Mouse (Mus musculus) stomach, embryonic 14.5 days (tissue): ENCODE measurements around the gene Mecp2. TPM values are rescaled to one million over a fixed set of nuclear protein-coding genes. Genes with fewer than 3 reads are reported as not detected.

Source experiments
- ATAC-seq: fragments of 200-750 bp; cut with Nextera tagmentation; 2 replicates; pipeline ENCODE4 v1.8.0; 2017; ENCODE audit warnings: low read depth, moderate TSS enrichment; ENCODE audit not compliant: insufficient number of reproducible peaks, insufficient read depth, low FRiP score
- H3K27ac ChIP-seq: fragments of 300-500 bp; sonication (generic); 2 replicates; pipeline ENCODE4 v1.5.1; 2014; ENCODE audit warnings: mild to moderate bottlenecking, low read length, moderate library complexity, mixed read lengths
- H3K27me3 ChIP-seq: fragments of 300-500 bp; sonication (generic); 2 replicates; pipeline ENCODE4 v1.6.1; 2014; ENCODE audit warnings: low read length, control low read depth, mixed read lengths; ENCODE audit not compliant: control insufficient read depth, insufficient read depth
- H3K36me3 ChIP-seq: fragments of 300-500 bp; sonication (generic); 2 replicates; pipeline ENCODE4 v1.6.1; 2014; ENCODE audit warnings: mild to moderate bottlenecking, control low read depth, low read length, moderate library complexity, mixed read lengths; ENCODE audit not compliant: control insufficient read depth, insufficient read depth
- H3K4me1 ChIP-seq: fragments of 300-500 bp; sonication (generic); 2 replicates; pipeline ENCODE4 v1.6.1; 2014; ENCODE audit warnings: low read length, control low read depth, mixed read lengths; ENCODE audit not compliant: control insufficient read depth, insufficient read depth
- H3K4me2 ChIP-seq: fragments of 300-500 bp; sonication (generic); replicated peaks from 2 replicates; pipeline ENCODE4 v1.6.1; 2014; ENCODE audit warnings: low read depth, low read length, control low read depth
- H3K4me3 ChIP-seq: fragments of 300-500 bp; sonication (generic); 2 replicates; pipeline ENCODE4 v1.5.1; 2014; ENCODE audit warnings: low read depth, low read length, control low read depth
- H3K9ac ChIP-seq: fragments of 300-500 bp; sonication (generic); replicated peaks from 2 replicates; pipeline ENCODE4 v1.6.1; 2014; ENCODE audit warnings: low read depth, mild to moderate bottlenecking, control low read depth, low read length, moderate library complexity, mixed read lengths
- H3K9me3 ChIP-seq: fragments of 300-500 bp; sonication (generic); 2 replicates; pipeline ENCODE4 v1.6.1; 2016; ENCODE audit warnings: low read depth, low read length, control low read depth; ENCODE audit not compliant: control insufficient read depth
- WGBS: fragments of 180-500 bp; shearing (Covaris S2); extraction: QIAGEN DNeasy Blood & Tissue Kit; methylation state at CpG from one replicate; pipeline ENCODE4 v1.1.7; 2014; 5-methylcytosine and 5-hydroxymethylcytosine counted together
- polyA plus RNA-seq: library from polyadenylated mRNA; unstranded; fragments of >200 nt; fragmentation: Nextera tagmentation; extraction: Ambion mirVana; gene quantifications from 2 replicates; pipeline ENCODE4 v1.2.1, GENCODE M21; 2014

Gene Mecp2
- polyA plus RNA-seq, 1 experiment from 2014 or later, result 12.9 TPM

DNA sequence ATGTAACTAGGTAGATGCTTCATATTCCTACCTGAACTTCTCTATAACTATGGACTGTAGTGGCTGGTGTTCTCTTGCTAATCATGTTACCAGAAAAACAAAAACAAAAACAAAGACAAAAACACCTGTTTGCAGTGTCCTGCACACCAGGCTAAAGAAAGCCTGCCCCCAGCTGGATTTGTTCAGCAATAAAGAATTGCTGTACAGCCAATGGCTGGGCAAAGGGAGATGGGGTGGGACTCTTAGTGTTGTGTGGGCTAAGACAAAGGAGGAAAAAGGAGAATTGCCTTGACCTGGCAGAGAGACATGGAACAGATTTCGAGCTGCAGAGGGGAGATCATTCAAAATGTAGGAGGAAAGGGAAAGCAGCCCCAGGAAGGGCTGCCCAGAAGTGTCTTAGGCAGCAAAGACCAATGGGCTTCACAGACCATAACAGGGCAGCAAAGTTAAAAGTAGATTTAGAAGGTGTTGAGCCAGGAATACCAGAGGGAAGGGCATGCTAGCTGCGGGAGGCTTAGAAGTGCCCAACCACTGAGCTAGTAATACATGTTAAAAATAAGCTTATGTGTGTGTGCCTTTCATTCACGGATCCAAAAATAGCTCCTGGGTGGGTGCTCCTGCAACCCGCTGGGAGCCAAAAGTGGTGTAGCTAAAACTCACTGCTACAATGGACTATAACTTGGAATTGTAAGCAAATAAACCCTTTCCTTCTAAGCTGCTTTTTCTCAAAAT, 31.5 kb downstream of the Mecp2 start:
- WGBS, result 66% methylated on average over 4 of the region's 4 CpGs
- Histone ChIP-seq H3K9ac (no peak overlapping the region), H3K4me2 (no peak overlapping the region), H3K4me3 (no peak overlapping the region), H3K27me3 (no peaks in the 10 kb centered on the region), H3K4me1 (no peaks in the 10 kb centered on the region), H3K27ac (no peak overlapping the region), H3K36me3 (no peaks in the 10 kb centered on the region), H3K9me3 (no peaks in the 10 kb centered on the region)
- no peak for ATAC-seq

DNA sequence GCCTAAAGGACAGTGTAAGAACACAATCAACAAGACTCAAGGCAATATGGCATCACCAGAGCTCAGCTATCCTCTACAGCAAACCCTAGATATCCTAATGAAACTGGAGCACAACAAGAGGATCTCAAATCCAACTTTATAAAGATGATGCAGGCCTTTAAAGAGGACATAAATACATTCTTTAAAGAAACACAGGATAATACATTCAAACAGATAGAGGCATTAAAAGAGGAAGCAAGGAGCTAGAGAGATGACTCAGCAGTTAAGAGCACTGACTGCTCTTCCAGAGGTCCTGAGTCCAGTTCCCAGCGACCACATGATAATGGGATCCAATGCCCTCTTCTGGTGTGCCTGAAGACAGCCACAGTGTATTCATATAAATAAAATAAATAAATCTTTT, 40.0 kb downstream of the Mecp2 start:
- Histone ChIP-seq H3K9me3 (no peaks in the 10 kb centered on the region), H3K36me3 (no peaks in the 10 kb centered on the region), H3K4me2 (no peak overlapping the region), H3K4me3 (no peak overlapping the region), H3K27me3 (no peaks in the 10 kb centered on the region), H3K27ac (no peak overlapping the region), H3K9ac (no peak overlapping the region), H3K4me1 (no peaks in the 10 kb centered on the region)
- WGBS, result 69% methylated on average over 1 of the region's 1 CpGs
- no peak for ATAC-seq

DNA sequence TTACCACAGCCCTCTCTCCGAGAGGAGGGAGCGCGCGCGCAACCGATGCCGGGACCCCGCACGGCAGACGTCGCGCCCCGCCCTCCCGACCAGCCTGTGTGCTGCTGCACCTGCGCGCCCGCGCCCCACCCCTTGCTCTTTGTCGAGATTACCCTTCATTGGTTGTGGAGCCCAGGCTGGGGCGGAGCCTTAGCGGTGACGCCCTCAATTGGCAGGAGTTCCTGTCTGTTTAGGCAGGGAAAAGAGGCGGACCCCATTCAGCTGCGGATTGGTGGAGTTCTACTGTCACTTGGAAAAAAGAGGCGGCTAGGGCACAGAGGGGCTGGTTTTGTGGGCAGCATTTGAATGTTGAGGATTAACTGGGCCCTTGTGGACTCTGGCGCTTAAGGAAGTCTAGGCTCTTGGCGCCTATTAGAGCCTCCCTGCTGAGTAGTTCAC, 49.5 kb downstream of the Mecp2 start:
- ATAC-seq, result peak; percentile 99
- Histone ChIP-seq H3K4me1 (no peaks in the 10 kb centered on the region), H3K9ac (no peak overlapping the region), H3K27ac (peak overlapping the region; percentile 91; the same call in 1 of the 2 replicates), H3K9me3 (no peaks in the 10 kb centered on the region), H3K27me3 (no peaks in the 10 kb centered on the region), H3K4me2 (peak overlapping the region; percentile 28), H3K36me3 (no peaks in the 10 kb centered on the region), H3K4me3 (peak overlapping the region; percentile 56)
- WGBS, result 23% methylated on average over 22 of the region's 27 CpGs

DNA sequence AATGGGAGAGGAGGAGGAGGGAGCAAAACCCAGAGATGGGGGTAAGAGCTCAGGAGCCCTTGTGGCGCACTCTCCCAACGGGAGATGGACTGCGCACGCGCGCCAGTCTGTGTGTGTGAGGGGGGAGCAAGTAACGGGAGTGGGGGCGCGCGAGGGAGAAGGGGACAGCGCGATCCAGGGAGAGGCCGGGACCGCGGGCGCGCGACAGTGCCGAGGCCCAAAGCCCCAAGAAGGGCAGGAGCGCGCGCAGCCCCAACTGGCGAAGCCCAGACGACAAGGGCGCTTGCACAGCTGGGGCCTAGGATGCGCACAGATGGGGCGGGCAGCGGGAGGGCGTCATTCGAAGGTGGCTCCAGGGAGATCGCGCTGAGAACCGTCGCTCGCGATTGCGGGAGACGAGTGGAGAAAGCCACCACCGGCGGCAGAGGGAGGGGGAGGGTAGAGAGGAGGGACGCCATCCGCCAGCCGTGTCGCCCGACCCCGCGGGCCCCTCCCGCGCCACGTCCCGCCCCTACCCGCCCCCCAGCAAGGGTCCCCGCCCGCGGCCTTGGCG, 50.1 kb downstream of the Mecp2 start:
- no peaks in the 10 kb centered on the region for H3K9me3 ChIP-seq
- peak overlapping the region; percentile 91 for H3K27ac ChIP-seq
- ATAC-seq, result peak; percentile 70
- peak overlapping the region; percentile 55 for H3K4me2 ChIP-seq
- no peaks in the 10 kb centered on the region for H3K4me1 ChIP-seq
- H3K9ac ChIP-seq, result peak overlapping the region; percentile 55
- peak overlapping the region; percentile 56 for H3K4me3 ChIP-seq
- H3K36me3 ChIP-seq, result no peaks in the 10 kb centered on the region
- WGBS, result 19% methylated on average over 45 of the region's 56 CpGs
- no peaks in the 10 kb centered on the region for H3K27me3 ChIP-seq

DNA sequence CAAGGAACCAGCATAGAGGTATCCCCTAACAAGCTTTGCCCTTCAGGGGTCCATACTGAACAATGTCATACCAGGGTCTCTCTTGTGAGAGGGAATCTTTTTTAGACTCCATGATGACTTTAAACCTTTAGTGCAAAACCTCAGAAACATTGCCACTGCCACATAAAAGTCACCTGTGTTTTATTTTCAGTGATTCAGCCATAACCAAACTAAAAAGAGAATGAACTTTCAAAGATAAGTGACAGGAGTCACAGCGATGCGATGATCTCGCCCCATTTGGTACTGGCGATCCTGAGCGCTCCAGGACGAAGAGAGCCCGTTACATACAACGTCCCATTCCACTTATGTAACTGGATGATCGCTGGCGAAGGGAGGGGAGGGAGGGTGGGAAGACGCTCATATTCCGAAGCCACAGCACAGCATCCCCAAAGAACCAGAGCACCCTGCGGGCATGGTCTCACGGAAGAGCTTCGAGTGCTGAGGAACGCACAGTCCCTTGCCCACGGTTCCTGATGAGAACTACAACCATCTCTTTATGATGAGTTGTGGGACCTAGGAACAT, 50.8 kb downstream of the Mecp2 start:
- Histone ChIP-seq H3K27me3 (no peaks in the 10 kb centered on the region), H3K36me3 (no peaks in the 10 kb centered on the region), H3K4me2 (peak overlapping the region; percentile 55), H3K4me3 (peak overlapping the region; percentile 56), H3K27ac (peak overlapping the region; percentile 91; the same call in 1 of the 2 replicates), H3K9me3 (no peaks in the 10 kb centered on the region), H3K9ac (peak overlapping the region; percentile 18; the same call in 1 of the 2 replicates), H3K4me1 (no peaks in the 10 kb centered on the region)
- WGBS, result 22% methylated on average over 17 of the region's 17 CpGs
- no peak for ATAC-seq

DNA sequence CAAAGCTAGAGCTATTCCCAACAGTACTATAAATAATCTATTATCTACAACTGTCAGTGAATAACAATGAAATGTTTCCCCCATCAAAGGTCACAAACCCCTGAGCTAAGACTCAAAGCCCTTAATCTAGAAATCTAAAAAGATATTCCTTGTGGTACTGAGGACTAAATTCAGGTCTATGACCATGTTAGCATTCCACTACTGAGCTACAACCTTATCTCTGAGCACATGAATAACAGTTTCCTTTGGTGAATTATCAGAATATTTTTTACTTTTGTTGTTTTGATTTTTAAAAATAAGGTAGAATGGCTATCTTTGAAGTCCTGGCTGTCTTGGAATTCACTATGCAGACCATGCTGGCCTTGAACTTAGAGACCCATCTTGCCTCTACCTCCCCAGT, 64.4 kb downstream of the Mecp2 start:
- H3K9ac ChIP-seq, result no peak overlapping the region
- ATAC-seq, result no peak

DNA sequence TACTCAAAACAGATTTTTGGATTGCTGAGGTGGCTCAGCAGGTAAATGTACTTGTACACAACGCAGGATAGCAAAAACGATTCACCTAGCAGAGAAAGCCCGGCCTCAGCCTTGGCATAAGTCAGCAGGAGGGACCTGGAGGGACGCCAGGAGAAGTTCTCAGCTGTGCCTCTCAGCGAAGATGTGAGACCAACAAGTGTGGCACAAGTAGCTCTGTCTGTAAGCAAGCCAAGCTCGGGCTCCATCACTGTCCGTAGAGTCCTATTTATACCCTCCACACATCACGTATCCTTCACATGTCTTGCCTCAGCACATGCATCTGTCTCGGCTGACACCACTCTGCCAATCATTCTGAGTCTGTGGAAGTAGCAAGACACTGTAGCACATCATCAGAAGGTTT, 67.3 kb downstream of the Mecp2 start:
- H3K27me3 ChIP-seq, result no peaks in the 10 kb centered on the region
- no peaks in the 10 kb centered on the region for H3K4me1 ChIP-seq
- no peak overlapping the region for H3K9ac ChIP-seq
- 80% methylated on average over 9 of the region's 9 CpGs for WGBS
- no peak overlapping the region for H3K27ac ChIP-seq
- no peaks in the 10 kb centered on the region for H3K9me3 ChIP-seq
- H3K4me3 ChIP-seq, result no peak overlapping the region
- no peak overlapping the region for H3K4me2 ChIP-seq
- no peak for ATAC-seq
- H3K36me3 ChIP-seq, result no peaks in the 10 kb centered on the region

More for the DNA sequence above, 64.4 kb downstream of the Mecp2 start:
- Histone ChIP-seq H3K9me3 (no peaks in the 10 kb centered on the region), H3K4me2 (no peak overlapping the region), H3K27me3 (no peaks in the 10 kb centered on the region), H3K27ac (no peak overlapping the region), H3K36me3 (no peaks in the 10 kb centered on the region), H3K4me3 (no peak overlapping the region), H3K4me1 (no peaks in the 10 kb centered on the region)

DNA sequence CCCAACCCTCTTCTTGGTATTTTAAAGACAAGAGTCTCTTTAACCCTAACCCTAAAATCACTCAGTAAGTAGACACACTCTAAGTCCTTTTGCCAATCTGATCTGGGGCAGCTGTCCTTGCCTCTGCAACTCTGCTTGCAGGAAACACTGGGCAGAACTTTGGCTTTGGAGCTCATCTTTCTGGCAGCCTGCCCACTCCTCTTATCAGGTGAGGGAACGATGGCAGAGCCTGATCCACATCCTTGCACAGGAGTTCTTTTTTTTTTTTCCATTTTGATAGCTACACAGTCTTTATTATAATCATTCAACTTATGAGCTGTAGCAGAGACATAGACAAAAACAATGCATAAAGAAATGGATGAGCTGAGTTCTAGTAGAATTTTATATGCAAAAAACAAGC, 90.1 kb downstream of the Mecp2 start:
- Histone ChIP-seq H3K4me3 (no peak overlapping the region), H3K4me1 (no peaks in the 10 kb centered on the region)

More for the DNA sequence above, 90.1 kb downstream of the Mecp2 start:
- WGBS, result 38% methylated on average over 1 of the region's 1 CpGs
- Histone ChIP-seq H3K9ac (no peak overlapping the region), H3K4me2 (no peak overlapping the region), H3K36me3 (no peaks in the 10 kb centered on the region), H3K9me3 (no peaks in the 10 kb centered on the region), H3K27ac (no peak overlapping the region), H3K27me3 (no peaks in the 10 kb centered on the region)
- no peak for ATAC-seq
